Mouse (Mus musculus) liver (tissue): ENCODE measurements around the gene Slco3a1.

ENCODE experiments used
- DNase-seq: peaks from one replicate; pipeline ENCODE4 v3.0.0-alpha.2; 2020; ENCODE audit warnings: mixed read lengths

Gene Slco3a1

GRCm38 (mm10) chr7:74484024-74484385 lies 70.6 kb downstream of the Slco3a1 start:
- DNase-seq, result no peak

GRCm38 (mm10) chr7:74483294-74484023 lies 71.1 kb downstream of the Slco3a1 start:
- no peak for DNase-seq

- DNase-seq, result no peak
These were observed 82.8 kb downstream of the Slco3a1 start for GRCm38 (mm10) chr7:74471740-74472139.

- no peak for DNase-seq
These were observed 87.7 kb downstream of the Slco3a1 start for GRCm38 (mm10) chr7:74466886-74467285.

- no peak for DNase-seq
These were observed 89.9 kb downstream of the Slco3a1 start for GRCm38 (mm10) chr7:74464638-74465037.

GRCm38 (mm10) chr7:74462451-74462850 lies 92.1 kb downstream of the Slco3a1 start:
- no peak for DNase-seq

GRCm38 (mm10) chr7:74461736-74462135 lies 92.8 kb downstream of the Slco3a1 start:
- no peak for DNase-seq

GRCm38 (mm10) chr7:74461146-74461545 lies 93.4 kb downstream of the Slco3a1 start:
- DNase-seq, result no peak

- DNase-seq, result no peak
These were observed 94.8 kb downstream of the Slco3a1 start for GRCm38 (mm10) chr7:74459812-74460211.

GRCm38 (mm10) chr7:74459277-74459676 lies 95.3 kb downstream of the Slco3a1 start:
- DNase-seq, result no peak

GRCm38 (mm10) chr7:74458475-74459221 lies 95.9 kb downstream of the Slco3a1 start:
- DNase-seq, result no peak

- DNase-seq, result no peak
These were observed 97.1 kb downstream of the Slco3a1 start for GRCm38 (mm10) chr7:74457347-74457975.

- no peak for DNase-seq
These were observed 97.8 kb downstream of the Slco3a1 start for GRCm38 (mm10) chr7:74456781-74457180.

- DNase-seq, result no peak
These were observed 103.5 kb downstream of the Slco3a1 start for GRCm38 (mm10) chr7:74451047-74451446.

GRCm38 (mm10) chr7:74449802-74450201 lies 104.8 kb downstream of the Slco3a1 start:
- DNase-seq, result no peak

- DNase-seq, result no peak
These were observed 106.8 kb downstream of the Slco3a1 start for GRCm38 (mm10) chr7:74447781-74448180.

GRCm38 (mm10) chr7:74445148-74445547 lies 109.4 kb downstream of the Slco3a1 start:
- DNase-seq, result no peak

GRCm38 (mm10) chr7:74442380-74442779 lies 112.2 kb downstream of the Slco3a1 start:
- DNase-seq, result no peak

GRCm38 (mm10) chr7:74437534-74437933 lies 117.0 kb downstream of the Slco3a1 start:
- DNase-seq, result no peak

GRCm38 (mm10) chr7:74436642-74437041 lies 117.9 kb downstream of the Slco3a1 start:
- no peak for DNase-seq

- no peak for DNase-seq
These were observed 121.6 kb downstream of the Slco3a1 start for GRCm38 (mm10) chr7:74432950-74433349.

- no peak for DNase-seq
These were observed 125.3 kb downstream of the Slco3a1 start for GRCm38 (mm10) chr7:74429252-74429651.

GRCm38 (mm10) chr7:74427135-74427534 lies 127.4 kb downstream of the Slco3a1 start:
- DNase-seq, result no peak

GRCm38 (mm10) chr7:74425941-74426340 lies 128.6 kb downstream of the Slco3a1 start:
- no peak for DNase-seq
